Mouse (Mus musculus): Measurements from ENCODE around the gene Mas1.

GRCm38 (mm10) chr17:12881216-12881615 lies 13.3 kb upstream of the Mas1 start:
- TF ChIP-seq ZC3H11A (IDR thresholded peaks at IDR 0.05; ENCODE audit: borderline replicate concordance, low read depth, low read length) (no peak), ZNF384 (IDR thresholded peaks at IDR 0.05; ENCODE audit: low read depth, low read length) (no peak), HCFC1 (IDR thresholded peaks at IDR 0.05; ENCODE audit: borderline replicate concordance, insufficient read depth, low read length) (no peak)
